Mouse (Mus musculus) layer of hippocampus, postnatal 14 days (tissue): ENCODE results near the gene Lingo1. TPM values are rescaled to one million over a fixed set of nuclear protein-coding genes. Genes with fewer than 3 reads are reported as not detected.
A peak's percentile ranks its signal among the peaks of the same experiment; 100 is the strongest.

Experiments
- DNase-seq, 2 experiments: peaks; one replicate each; pipeline ENCODE4 v3.0.0; 2021 to 2022; ENCODE audit warnings: low spot score in 2 of 2, mixed read lengths in 1 of 2
- total RNA-seq, 2 experiments: library from RNA; stranded (reverse); gene quantifications; 2 replicates each; pipeline ENCODE4 v1.2.3; 2021

The Lingo1 gene
- total RNA-seq, 2 experiments from 2014 or later = 293 to 311 TPM

DNA sequence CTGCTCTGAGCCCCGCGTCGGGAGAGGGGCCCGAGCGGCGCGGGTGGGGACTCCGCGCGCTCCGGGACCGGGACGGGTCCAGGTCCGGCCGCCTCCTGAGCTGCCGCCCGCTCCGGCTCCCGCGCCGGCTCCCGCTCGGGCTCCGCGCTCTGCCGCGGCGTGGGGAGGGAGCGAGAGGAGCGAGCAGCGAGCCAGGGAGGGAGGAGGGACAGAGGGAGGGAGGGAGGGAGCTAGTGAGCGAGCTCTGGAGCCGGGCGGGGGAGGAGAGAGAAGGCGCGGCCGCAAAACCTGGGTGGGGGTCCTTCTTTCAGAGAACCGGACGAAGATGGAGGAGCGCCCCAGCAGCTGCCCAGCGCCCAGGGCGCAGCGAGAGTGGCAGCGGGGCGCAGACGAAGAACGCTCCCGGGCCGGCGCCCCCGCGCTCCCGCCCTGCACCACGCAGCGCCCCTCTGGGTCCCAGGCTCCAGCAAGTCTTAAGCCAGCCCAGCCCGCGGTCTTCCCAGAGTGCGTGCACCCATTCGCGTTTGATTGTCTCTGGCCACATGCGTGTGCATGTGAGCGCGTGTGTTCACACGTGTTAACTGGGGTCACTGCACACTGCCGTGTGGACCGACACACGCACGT, 160.7 kb downstream of the Lingo1 start:
- DNase-seq = peak; percentile 64 to 66

DNA sequence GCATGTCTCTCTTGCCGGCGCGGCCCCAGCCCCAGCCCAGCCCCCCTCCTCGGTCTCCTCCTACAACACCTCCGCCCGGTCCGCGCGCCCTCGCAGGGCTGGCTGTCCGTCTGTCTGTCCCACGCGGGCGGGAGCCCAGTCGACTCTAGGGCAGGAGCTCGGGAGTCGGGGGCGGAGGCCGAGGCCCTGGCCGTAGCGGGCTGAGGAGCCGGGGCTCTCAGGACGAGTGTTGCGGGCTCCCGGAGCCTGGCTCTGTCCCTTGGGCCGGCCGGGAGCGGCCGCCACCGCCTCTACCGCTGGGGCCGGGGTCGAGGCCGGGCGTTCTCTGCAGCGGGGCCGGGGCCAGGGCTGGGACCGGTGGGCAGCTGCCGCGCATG, 161.2 kb downstream of the Lingo1 start:
- no peak for DNase-seq

DNA sequence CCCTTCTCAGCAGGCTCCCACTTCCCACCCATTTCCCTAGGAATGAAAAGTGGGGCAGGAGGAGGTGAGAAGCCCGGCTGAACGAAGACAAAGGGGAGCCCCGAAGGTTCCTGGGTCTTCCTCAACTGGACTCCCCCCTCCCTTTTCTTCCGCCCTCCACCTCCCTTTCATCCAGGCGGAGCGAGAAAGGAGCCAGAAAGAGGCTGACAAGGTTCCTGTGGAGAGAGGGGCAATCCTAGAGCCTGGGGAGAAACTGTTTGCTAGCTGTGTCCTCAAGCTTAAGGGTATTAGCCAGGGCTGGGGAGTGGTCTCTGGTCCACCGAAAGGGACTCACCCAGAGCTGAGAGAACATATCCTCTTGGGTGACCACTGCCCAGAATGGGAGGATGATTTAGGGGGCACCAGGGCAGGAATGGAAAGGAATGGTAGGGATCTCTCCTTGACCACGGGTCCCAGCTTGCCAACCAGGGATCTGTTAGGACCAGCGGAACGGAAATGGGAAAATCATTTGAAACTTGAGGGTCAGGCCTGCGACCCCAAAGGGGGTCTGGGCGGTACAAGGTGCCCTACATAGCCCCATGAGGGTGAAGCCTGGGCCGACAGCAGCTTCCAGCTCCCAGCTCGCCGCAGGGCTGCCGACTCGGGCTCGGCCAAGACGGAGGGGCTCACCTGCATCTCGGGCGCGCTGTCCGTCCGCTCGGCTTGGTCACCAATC, 161.7 kb downstream of the Lingo1 start:
- DNase-seq = no peak

DNA sequence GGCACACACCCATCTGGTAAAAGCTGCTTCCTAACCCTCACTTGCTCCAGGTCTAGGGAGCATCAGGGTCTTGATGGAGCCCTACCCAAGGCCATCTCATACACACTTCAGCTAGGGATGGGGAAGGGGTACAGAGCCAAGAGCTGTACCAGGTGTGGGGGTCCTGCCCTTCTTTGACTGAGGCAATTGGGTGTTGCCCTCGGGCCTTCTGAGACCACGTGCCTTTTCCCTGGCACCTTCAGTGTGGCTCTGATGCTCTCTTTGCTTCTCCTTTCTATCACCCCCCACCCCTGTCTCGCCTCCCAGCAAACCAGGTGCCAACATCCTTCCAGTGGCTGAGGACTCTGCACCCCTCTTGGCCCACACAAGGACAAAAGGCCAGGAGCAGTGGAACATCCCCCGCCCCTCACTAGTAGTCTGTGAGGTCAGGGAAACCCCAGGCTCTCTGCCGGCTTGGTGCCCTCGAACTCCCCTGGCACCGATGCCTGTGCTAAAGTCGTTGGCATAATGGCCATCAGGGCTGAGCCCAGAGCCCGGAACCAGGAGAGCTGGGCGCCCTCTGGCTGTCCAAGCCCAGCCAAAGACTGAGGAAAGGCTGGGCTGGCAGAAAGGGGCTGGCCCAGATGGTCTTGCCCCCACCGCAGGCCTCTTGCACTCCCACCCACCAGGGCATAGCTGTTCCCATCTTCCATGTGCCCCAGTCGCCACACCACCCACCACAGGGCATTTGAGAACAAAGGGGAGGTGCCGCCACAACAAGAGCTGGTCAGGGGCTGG, 162.6 kb downstream of the Lingo1 start:
- peak in 1 of 2 experiments; percentile 48 for DNase-seq

DNA sequence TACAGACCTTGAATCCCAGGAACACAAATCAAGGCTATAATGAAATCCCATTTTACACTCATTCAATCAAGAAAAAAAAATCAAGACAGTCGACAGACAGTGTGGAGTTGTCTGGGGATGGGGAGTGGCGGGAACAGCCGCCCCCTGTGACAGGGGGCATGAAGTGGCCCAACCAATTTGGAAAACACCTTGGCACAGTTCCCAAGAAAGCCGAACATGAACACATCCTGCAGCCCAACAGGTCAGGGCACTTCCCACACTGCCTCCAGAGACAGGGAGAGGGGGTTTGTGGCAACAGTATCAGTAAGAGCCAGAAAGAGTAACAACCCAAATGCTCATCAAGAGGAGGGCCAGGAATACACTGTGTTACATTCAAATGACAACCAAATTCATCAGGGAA, 165.3 kb downstream of the Lingo1 start:
- DNase-seq = no peak

DNA sequence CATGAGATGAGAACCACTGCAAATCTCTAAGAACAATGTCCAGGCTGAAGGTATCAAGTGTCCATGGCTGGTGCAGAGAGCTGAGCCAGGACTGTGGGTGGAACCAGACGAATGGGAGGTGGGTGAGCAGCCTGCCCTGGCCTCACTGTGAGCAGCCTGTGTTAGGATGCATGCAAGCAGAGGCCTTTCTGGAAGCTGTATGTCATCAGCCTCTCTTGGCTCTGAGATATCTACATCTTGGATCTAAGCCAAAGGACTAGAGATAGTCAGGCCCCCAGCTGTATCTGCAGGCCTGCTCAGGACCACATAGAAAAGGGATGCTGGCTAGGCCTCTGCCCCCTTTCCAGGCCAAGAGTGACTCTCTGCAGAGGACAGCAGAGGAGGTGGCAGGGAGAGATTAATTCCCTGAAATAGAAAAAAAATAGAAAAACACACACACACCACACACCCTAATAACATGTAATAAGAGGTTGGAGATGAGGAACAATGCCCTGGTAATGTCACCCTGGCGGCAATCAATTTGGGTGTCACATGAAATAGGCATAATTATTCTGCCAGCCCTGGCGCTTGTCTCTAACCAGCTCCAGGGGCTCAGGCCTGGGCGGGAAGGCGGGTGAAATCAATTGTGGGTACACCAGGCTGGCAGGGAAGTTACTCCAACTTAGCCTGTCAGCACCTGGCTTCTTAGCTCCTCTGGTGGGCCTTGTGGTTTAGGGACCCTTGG, 166.4 kb downstream of the Lingo1 start:
- no peak for DNase-seq

DNA sequence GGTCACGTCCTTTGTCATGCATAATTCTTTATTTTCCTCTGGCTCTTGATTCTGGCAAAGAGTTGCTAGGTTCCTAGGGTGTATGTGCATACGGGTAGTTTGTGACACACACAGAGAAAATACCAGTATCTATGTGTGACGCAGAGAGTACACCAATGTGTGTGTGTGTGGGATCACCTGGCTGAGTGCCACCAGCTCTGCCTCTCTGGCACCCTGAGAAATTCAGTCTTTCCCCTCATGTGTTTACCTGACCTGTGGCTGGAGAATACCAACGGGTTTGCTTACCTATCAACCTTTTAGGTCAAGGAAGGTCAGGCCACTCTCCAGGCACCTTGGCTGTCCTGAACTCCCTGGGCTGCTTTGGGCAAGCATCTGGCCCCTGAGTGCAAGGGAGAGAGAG, 169.0 kb downstream of the Lingo1 start:
- no peak for DNase-seq

DNA sequence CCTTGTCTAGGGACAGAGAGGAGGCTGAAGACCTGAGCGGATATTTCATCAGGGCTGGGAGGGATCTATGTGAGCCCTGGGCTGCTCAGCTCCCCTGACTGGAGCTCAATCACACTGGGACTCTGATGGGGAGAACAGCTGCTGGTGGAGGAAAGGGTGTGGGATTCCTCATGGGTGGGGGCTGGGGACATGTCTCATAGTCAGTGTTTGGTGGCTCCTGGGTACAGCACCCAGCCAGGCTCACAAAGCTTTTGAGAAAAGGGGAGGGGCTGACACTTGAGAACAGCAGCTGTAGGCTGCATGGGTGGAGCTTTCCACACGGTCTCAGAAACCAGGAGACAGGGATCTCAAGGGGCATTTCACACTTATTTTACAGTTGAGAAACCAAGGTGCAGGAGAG, 171.3 kb downstream of the Lingo1 start:
- DNase-seq = no peak

DNA sequence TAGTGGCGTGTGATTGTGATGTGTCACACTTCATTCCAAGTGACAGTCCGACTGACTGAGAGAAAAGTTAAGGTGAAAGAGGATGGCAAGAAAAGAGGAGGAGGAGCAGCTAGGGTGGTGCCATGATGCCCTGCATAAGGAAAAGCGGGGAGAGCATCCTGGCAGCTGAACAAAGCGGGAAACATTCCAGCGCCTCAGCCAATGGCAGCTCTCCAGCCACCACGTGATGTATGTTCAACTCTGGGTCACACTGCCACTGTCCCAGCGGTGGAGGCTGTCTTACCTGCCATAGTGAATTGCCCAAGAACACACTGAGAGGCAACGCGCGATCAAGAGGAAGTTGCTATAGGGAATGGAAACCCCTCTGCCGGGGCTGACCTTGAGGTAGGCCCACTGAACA, 172.9 kb downstream of the Lingo1 start:
- no peak for DNase-seq

DNA sequence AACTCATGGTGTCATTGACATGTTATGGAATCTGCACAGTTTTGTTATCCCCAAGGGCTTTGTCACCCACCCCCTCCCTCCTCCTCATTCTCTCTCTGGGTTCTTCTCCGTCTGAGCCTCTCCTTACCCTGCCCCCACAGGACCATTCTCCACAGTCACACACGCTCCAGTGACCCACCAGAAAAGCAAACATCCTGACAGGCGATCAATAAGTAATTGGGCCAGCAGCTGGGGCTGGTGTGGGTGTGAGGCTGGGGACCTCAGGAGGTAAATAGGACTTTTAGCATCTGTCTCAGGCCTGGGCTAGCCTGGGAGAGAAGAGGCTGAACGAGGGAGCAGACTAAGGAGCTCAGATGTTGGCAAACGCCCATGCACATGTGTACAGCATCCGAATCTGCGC, 173.5 kb downstream of the Lingo1 start:
- DNase-seq = no peak

DNA sequence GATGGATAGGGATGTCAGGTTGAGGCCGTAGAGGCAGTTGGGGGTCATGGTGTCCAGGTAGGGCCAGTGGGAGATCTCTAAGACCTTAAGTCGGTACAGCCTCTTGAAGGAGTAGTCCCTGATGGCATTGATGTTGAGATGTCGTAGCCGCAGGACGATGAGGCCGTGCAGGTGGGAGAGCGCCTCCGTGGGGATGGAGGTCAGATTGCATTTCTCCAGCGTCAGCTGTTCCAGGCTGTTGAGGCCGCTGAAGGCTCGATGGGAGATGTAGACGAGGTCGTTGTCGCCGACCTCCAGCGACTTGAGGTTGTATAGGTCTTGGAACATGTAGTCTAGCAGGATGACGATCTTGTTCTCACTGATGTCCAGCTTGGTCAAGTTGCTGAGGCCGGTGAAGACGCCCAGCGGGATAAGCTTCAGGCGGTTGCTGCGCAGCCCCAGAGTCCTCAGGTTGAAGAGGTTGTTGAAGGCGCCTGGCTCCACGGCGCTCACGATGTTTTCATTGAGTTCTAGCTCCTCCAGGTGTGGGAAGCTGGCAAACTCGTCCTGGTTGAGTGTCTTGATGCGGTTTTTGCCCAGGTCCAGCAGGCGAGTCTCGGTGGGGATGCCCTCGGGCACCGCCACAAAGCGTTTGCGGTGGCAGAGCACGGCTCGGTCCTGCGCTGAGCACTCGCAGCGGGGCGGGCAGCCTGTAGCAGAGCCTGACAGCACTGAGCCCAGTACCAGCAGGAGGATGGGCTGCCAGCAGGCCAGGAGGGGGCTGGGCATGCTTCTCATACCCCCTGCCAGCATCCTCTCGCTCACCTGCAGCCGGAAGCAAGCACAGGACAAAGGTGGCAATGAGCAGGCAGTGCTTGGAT, 175.5 kb downstream of the Lingo1 start:
- no peak for DNase-seq

DNA sequence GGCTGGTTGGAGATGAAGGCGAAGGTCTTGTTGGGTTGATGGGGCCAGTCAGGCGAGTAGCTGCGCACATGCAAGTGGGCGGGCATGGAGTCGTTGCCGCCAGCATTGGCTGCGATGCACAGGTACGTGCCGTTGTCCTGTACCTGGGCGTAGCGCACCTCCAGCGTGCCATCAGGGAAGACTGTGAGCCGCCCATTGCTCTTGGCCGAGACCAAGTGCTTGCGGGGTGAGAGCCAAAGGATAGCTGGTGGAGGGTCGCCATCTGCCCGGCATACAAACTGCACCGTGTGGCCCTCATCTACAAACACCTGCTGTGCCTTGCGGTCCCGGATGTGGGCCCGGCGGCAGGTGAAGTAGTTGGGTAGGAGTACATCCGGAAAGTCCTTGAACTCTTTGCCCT, 176.6 kb downstream of the Lingo1 start:
- no peak for DNase-seq

DNA sequence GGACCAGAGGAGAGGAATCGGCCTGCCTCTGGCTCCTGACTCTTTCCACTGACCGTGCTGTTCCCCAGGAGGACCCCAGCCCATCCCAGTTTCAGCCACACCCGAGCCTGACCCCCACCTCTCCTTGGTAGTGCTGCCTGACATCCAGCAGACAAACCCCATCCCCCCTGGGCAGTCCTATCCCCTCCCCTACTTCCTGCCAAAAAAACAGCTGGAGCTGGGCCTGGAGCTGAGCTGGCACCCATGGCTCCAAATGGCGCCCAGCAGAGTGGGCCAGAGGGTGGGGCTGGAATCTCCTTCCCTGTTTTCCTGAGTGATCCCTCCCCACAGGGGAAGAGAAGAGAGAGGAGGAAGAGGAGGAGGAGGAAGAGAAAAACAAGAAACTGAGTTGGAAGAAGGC, 177.6 kb downstream of the Lingo1 start:
- no peak for DNase-seq

DNA sequence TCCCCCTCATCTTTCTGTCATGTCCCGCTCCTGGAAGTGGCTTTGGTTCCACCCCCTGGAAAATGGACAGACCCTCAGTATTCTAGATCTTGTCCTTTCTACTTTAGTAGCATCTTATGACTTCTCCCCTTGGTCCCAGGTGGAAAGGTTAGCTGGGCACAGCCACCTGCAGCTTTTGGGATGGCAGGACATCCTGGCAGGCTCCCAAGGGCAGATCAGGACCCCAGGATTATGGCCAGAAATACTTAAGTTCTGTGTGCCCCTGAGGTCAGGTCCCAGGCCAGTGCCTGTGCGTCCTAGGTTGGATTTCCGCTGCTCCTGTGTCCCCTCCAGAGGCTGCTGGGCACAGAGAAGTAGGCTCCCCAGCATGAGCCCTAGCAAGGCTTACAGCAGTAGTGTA, 180.2 kb downstream of the Lingo1 start:
- no peak for DNase-seq

DNA sequence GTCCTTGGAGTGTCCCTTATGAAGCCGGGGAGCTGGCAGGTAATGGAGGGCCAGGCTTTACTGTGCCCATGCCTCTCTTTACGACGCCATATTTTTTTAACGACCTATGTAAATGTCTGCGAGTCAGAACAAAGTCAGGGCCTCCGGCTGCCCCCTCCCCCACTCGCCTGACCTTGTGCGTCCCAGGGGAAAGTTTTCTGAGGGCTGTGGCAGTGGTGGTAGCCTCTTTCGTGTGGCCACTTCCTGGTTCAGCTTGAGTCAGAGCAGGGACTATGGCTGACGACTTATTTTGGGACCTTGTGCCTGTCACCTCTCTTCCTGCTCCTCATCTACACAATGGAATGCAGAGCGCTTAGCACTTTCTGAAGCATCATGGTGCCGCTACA, 183.5 kb downstream of the Lingo1 start:
- DNase-seq = no peak

DNA sequence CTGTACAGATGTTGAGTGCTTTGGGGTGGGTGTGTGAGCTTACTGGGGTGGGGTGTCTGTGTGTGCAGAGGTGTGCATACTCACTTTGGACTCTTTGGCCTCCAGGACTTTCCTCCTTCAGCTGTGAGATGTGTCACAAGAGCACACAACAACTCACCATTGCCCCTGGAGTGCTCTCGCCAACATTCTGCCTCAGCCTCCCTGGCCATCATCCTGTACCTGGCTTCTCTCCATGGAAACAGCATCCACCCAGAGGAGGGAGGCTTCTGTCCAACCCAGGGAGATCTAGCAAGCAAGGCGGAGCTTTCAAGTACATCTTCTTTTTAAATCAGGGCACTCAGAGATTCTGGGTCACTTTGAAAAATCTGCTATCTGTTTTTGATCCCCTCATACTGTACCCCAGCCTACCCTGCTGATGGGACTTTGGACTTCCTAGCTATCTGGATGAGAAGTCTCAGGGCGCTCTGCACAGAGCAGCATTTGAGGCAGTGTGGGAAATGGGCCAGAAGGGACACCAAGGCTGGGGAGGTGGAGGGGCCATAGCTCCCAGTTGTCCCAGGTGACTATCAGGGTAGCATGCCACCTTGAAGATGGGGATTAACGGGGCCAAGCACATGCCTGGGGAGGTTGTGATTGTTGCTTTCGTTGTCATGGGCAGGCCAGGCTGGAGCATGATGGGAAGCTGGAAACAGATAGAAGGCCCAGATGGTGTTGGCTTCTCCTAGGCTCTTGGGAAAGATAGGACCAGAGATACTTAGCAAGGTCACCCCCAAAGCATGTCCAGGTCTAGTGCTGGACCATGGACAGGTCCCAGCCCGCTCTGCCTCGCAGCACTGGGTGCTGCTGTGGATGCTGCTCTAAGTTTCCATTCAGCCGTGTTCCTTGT, 184.1 kb downstream of the Lingo1 start:
- no peak for DNase-seq

DNA sequence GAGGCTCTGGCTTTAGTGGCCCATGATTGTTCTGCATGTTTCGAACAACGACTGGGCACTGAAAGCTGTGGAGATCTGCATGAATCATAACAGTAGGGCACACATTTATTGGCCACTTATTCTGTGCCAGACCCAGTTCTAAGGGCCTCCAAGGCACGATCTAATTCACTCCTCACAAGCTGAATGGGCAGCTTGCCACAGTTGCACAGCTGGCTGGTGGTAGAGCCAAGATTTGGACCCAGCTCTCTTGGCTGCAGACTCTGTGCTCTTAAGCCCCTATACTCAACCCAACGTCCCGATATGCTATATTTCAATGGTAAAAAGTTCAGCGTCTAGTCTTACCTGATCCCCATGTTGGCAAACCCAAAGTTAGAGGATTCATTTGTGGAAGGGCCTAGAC, 185.3 kb downstream of the Lingo1 start:
- peak in 1 of 2 experiments; percentile 54 for DNase-seq

DNA sequence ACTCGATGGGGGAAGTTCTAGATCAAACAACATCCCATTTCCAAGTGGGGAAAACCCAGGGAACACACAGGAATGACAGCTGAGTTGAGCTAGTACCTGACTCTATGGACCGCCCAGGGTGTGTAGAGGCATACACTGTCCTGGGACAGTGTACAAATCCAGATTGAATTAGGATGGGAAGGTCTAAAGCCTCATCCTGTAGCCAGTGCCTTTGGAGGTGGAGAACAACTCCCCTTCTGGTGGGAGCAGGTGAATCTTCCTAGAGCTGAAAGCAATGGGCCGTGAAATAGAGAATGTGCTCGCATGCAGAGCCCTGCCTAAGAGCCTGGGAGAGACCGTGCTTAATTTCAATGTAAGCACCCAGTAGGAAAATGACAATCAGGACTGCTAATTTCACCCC, 185.8 kb downstream of the Lingo1 start:
- no peak for DNase-seq

DNA sequence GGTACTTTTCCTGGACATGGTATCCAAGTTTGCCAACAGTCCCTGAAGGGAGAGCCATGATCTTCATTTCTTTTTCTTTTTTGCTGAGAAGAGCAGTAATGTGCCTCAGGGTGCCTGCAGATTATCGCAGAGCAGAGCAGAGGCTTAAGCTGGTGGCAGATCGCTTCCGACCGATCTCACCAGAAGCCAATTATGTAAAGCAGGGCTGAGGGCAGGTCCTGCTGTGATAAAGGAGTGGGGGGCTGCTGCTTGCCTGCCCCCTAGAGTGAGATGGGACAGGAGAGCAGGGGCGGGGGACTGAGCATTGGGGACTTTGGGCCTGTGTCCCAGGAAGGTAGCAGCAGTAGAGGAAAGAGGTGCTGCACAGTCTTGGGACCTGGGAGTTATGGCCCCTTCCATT, 186.8 kb downstream of the Lingo1 start:
- DNase-seq = no peak
